Mouse (Mus musculus): ENCODE results near the gene Anks1b.

GRCm38 (mm10) chr10:90376605-90377004, 503.3 kb downstream of the Anks1b start:
- TF ChIP-seq CTCF (IDR thresholded peaks at IDR 0.05; ENCODE audit: low read depth, low read length), result no peak
- no peak for TF ChIP-seq GATA2 (IDR thresholded peaks at IDR 0.05; ENCODE audit: borderline replicate concordance, low read depth, low read length)
- no peak for TF ChIP-seq TAL1 (conservative IDR thresholded peaks at IDR 0.05; ENCODE audit: low read depth, low read length)
- TF ChIP-seq GATA1 (IDR thresholded peaks at IDR 0.05; ENCODE audit: borderline replicate concordance, low read length), result no peak

All from G1E (cell line).